Mouse (Mus musculus) kidney, embryonic 15.5 days (tissue): ENCODE data around the gene Smad6. TPM values are rescaled to one million over a fixed set of nuclear protein-coding genes. Genes with fewer than 3 reads are reported as not detected.

ENCODE experiments used
- ATAC-seq: fragments of 200-750 bp; cut with Nextera tagmentation; replicated peaks from 2 replicates; pipeline ENCODE4 v1.8.0; 2017; ENCODE audit warnings: moderate TSS enrichment; ENCODE audit not compliant: low FRiP score
- H3K27ac ChIP-seq: fragments of 300-500 bp; sonication (generic); 2 replicates; pipeline ENCODE4 v1.5.1; 2015; ENCODE audit warnings: mild to moderate bottlenecking, inconsistent platforms
- H3K27me3 ChIP-seq: fragments of 300-500 bp; sonication (generic); 2 replicates; pipeline ENCODE4 v1.6.1; 2015; ENCODE audit warnings: inconsistent platforms
- H3K36me3 ChIP-seq: fragments of 300-500 bp; sonication (generic); 2 replicates; pipeline ENCODE4 v1.6.1; 2015; ENCODE audit warnings: inconsistent platforms
- H3K4me1 ChIP-seq: fragments of 300-500 bp; sonication (generic); 2 replicates; pipeline ENCODE4 v1.6.1; 2015; ENCODE audit warnings: inconsistent platforms
- H3K4me2 ChIP-seq: fragments of 300-500 bp; sonication (generic); 2 replicates; pipeline ENCODE4 v1.6.1; 2015; ENCODE audit warnings: moderate library complexity, mild to moderate bottlenecking, inconsistent platforms
- H3K4me3 ChIP-seq: fragments of 300-500 bp; sonication (generic); replicated peaks from 2 replicates; pipeline ENCODE4 v1.5.1; 2015; ENCODE audit warnings: mild to moderate bottlenecking, inconsistent platforms
- H3K9ac ChIP-seq: fragments of 300-500 bp; sonication (generic); 2 replicates; pipeline ENCODE4 v1.6.1; 2015; ENCODE audit warnings: mild to moderate bottlenecking, inconsistent platforms
- H3K9me3 ChIP-seq: fragments of 300-500 bp; sonication (generic); replicated peaks from 2 replicates; pipeline ENCODE4 v1.6.1; 2016; ENCODE audit warnings: inconsistent platforms
- WGBS: fragments of 180-500 bp; shearing (Covaris S2); methylation state at CpG from one replicate; pipeline ENCODE4 v1.1.7; 2015; ENCODE audit warnings: mixed read lengths; 5-methylcytosine and 5-hydroxymethylcytosine counted together
- polyA plus RNA-seq: library from polyadenylated mRNA; unstranded; fragments of >200 nt; fragmentation: Nextera tagmentation; extraction: Ambion mirVana; gene quantifications from 2 replicates; pipeline ENCODE4 v1.2.1, GENCODE M21; 2015

Smad6 gene
- polyA plus RNA-seq = 10.6 and 12.3 TPM in 2 replicates

DNA sequence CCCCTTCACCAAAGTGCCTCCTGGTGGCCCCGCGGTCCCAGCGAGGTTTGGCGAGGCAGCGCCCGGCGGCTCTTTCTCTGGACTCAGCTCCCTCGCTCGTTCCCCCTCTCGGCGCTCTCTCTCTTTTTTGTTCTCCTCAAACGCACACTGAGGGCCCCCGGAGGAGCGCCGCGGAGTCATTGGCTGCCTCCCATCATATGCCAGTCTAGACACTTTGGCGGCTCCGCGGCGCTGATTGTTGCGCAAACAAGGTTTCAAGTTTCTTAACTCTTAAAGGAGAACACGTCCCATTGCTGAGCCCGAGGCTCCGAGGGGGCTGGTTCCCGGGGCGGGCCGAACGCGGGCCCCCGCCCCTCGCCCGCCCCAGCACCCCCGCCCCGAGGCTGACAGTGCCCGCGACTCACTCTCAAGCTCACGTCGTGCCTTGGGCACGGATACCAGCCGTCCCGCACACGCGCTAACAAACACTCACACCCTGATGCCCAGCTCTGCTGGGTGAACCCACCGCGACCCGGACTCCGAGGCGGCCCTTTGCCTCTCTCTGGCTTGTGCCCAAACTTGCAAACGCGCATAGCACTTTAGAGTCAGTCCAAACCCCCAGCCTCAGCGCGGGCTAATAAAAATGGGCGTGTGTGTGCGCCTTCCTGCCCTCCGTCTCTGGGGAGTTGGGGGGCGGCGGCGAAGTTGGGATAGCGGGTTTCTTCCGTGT lies at the start of gene Smad6:
TSS of gene Smad6 (minus strand) at position 207 of the 709 bp plus-strand sequence.
- peak within 1 kb of the TSS; percentile 93 for H3K4me2 ChIP-seq
- H3K9me3 ChIP-seq = no peaks in the 10 kb centered on the region
- peak within 1 kb of the TSS; percentile 98 for H3K27ac ChIP-seq
- no peaks in the 10 kb centered on the region for H3K27me3 ChIP-seq
- peaks cover 50% of the 10 kb centered on the region for H3K4me1 ChIP-seq
- H3K9ac ChIP-seq = peak within 1 kb of the TSS; percentile 99
- under 1% methylated on average over 60 of the region's 60 CpGs for WGBS
- H3K4me3 ChIP-seq = peak within 1 kb of the TSS; percentile 86
- peak; percentile 73 for ATAC-seq
- H3K36me3 ChIP-seq = no peaks in the 10 kb centered on the region

DNA sequence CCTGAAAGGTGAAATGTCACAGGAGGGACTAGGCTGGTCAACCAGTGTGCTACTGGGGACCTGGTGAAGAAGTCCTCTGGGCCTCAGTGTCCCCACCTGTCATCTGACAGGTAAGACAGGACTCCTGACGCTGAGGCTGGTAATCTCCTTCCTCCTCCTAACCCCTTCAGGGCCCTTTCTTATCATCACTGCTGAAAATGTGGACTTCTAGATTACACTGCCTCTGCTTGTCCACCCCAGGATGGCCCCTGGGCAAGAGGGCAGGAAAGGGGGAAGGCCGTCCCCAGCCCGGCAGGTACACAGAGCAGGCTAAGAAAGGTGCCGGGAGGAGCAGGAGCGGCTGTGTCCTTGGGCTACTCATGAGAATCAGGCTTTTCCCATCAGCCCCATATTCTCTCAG lies 48.8 kb upstream of the Smad6 start:
- Histone ChIP-seq H3K27ac (no peak overlapping the region), H3K9ac (no peak overlapping the region), H3K4me3 (no peak overlapping the region), H3K36me3 (no peaks in the 10 kb centered on the region), H3K4me1 (peaks cover 23% of the 10 kb centered on the region), H3K9me3 (no peaks in the 10 kb centered on the region), H3K4me2 (no peak overlapping the region), H3K27me3 (no peaks in the 10 kb centered on the region)
- ATAC-seq = no peak; the same call in 1 of the 2 replicates
- WGBS = 92% methylated on average over 5 of the region's 5 CpGs

DNA sequence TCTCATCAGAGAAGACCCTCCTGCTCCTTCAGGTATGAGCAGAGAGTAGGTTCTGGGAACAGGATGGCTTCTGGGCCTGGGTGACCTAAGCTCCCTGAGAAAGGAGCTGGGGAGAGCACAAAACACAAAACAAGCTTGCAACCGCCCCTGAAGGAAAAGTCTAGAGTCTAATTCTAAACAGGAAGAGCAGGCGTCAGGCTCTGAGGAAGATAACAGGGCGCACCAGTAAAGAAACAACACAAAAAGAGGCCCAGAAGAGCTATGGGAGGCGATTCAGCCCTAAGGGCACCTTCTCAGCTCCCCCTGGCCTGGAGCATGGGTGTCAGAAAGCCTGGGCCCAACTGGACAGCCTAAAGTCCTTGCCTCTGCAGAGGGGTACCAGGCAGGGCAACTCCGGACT lies 47.3 kb upstream of the Smad6 start:
- 87% methylated on average over 5 of the region's 5 CpGs for WGBS
- Histone ChIP-seq H3K4me2 (no peak overlapping the region), H3K27ac (no peak overlapping the region), H3K4me1 (peaks cover 23% of the 10 kb centered on the region), H3K27me3 (no peaks in the 10 kb centered on the region), H3K9me3 (no peaks in the 10 kb centered on the region), H3K4me3 (no peak overlapping the region), H3K36me3 (no peaks in the 10 kb centered on the region), H3K9ac (no peak overlapping the region)
- ATAC-seq = no peak

DNA sequence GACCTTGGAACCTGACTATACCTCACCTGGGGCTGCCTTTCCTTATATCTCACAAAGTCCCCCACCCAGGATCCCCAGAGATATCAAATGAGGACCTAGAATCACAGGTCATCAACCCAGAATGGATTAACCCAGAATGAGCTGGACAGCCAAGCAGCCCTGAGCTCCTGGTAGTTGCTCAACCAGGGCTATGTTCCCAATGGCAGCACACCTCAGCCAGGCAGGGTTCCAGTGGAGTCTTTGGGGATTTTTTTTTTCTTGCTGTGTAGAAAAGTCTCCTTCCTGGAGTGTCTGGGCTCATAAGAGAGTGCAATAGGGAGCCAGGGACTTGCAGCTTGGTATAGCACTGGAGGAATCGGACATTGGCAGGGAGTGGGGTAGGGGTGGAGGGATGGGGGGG lies 46.7 kb upstream of the Smad6 start:
- H3K9me3 ChIP-seq = no peaks in the 10 kb centered on the region
- H3K4me3 ChIP-seq = no peak overlapping the region
- H3K36me3 ChIP-seq = no peaks in the 10 kb centered on the region
- WGBS = 90% methylated on average over 1 of the region's 1 CpGs
- no peak for ATAC-seq
- H3K4me2 ChIP-seq = no peak overlapping the region
- no peak overlapping the region for H3K9ac ChIP-seq
- H3K4me1 ChIP-seq = peaks cover 23% of the 10 kb centered on the region
- H3K27me3 ChIP-seq = no peaks in the 10 kb centered on the region
- H3K27ac ChIP-seq = no peak overlapping the region

- H3K36me3 ChIP-seq = no peaks in the 10 kb centered on the region
- peak overlapping the region; percentile 92 for H3K27ac ChIP-seq
- no peak overlapping the region for H3K4me2 ChIP-seq
- peaks cover 23% of the 10 kb centered on the region for H3K4me1 ChIP-seq
- no peak for ATAC-seq
- 78% methylated on average over 5 of the region's 5 CpGs for WGBS
- H3K27me3 ChIP-seq = no peaks in the 10 kb centered on the region
- no peak overlapping the region for H3K9ac ChIP-seq
- H3K9me3 ChIP-seq = no peaks in the 10 kb centered on the region
- H3K4me3 ChIP-seq = no peak overlapping the region
These were observed 45.9 kb upstream of the Smad6 start for GRCm38 (mm10) chr9:64067787-64068186.

GRCm38 (mm10) chr9:64060033-64060539 lies 38.2 kb upstream of the Smad6 start:
- Histone ChIP-seq H3K4me1 (peaks cover 31% of the 10 kb centered on the region), H3K4me2 (peak overlapping the region; percentile 60), H3K27ac (peak overlapping the region; percentile 38), H3K9ac (peak overlapping the region; percentile 39), H3K4me3 (peak overlapping the region; percentile 15), H3K36me3 (no peaks in the 10 kb centered on the region), H3K9me3 (no peaks in the 10 kb centered on the region), H3K27me3 (no peaks in the 10 kb centered on the region)
- 2% methylated on average over 30 of the region's 30 CpGs for WGBS
- ATAC-seq = peak; percentile 77

- no peak overlapping the region for H3K9ac ChIP-seq
- peaks cover 38% of the 10 kb centered on the region for H3K4me1 ChIP-seq
- 63% methylated on average over 7 of the region's 7 CpGs for WGBS
- H3K27ac ChIP-seq = no peak overlapping the region
- no peak for ATAC-seq
- no peak overlapping the region for H3K4me3 ChIP-seq
- no peaks in the 10 kb centered on the region for H3K27me3 ChIP-seq
- no peak overlapping the region for H3K4me2 ChIP-seq
- H3K36me3 ChIP-seq = no peaks in the 10 kb centered on the region
- no peaks in the 10 kb centered on the region for H3K9me3 ChIP-seq
These were observed 36.2 kb upstream of the Smad6 start for GRCm38 (mm10) chr9:64057903-64058650.

DNA sequence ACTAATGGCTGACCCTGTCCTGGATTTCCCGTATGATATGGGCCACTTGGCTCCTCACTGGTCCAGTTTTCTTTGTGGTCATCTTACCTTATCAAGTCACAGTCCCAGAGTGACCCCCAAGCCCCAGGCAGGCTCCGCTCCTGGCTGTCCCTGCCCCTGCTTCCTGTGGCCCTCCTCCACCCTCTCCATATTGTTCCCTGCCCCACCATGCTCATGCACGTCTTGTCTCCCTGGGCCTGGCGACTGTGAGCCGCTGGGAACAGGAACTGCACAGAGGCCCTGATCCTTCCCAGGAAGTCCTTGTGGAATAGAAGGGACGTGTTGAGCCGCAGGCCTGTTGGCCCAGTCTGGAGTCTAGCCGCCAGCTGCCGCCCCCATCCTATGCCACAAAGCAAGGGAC lies 33.3 kb upstream of the Smad6 start:
- Histone ChIP-seq H3K4me1 (peaks cover 38% of the 10 kb centered on the region), H3K9ac (no peak overlapping the region), H3K27me3 (no peaks in the 10 kb centered on the region), H3K9me3 (no peaks in the 10 kb centered on the region), H3K36me3 (no peaks in the 10 kb centered on the region), H3K4me2 (no peak overlapping the region), H3K4me3 (no peak overlapping the region), H3K27ac (peak overlapping the region; percentile 27; the same call in 1 of the 2 replicates)
- 62% methylated on average over 9 of the region's 9 CpGs for WGBS
- ATAC-seq = no peak

DNA sequence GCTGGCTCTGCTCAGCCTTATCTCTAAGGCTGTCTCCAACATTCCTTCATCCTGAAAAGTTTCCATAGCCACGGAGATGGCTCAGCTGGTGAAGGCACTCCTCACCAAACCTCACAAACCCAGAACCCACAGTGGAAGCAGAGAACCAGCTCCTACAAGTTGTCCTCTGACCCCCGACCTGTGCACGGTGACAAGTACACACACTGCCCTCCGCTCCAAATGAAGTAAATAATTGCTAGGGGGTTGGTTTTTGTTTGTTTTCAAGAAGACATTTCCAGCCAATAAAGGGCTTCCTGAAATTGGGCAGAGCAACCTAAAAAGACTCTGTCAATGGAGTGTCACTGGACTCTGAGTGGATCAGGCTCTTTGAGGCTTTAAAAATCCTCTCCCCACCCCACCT lies 31.9 kb upstream of the Smad6 start:
- Histone ChIP-seq H3K4me2 (no peak overlapping the region), H3K9ac (no peak overlapping the region), H3K4me1 (peaks cover 40% of the 10 kb centered on the region), H3K4me3 (no peak overlapping the region), H3K36me3 (no peaks in the 10 kb centered on the region), H3K27me3 (no peaks in the 10 kb centered on the region), H3K27ac (no peak overlapping the region), H3K9me3 (no peaks in the 10 kb centered on the region)
- WGBS = 36% methylated on average over 4 of the region's 4 CpGs
- ATAC-seq = no peak

GRCm38 (mm10) chr9:64051241-64051640 lies 29.4 kb upstream of the Smad6 start:
- Histone ChIP-seq H3K27me3 (no peaks in the 10 kb centered on the region), H3K9ac (no peak overlapping the region), H3K27ac (0 out of 2 replicates have a peak overlapping the region, but pooled peaks have one; percentile 87), H3K4me3 (no peak overlapping the region), H3K9me3 (no peaks in the 10 kb centered on the region), H3K36me3 (no peaks in the 10 kb centered on the region), H3K4me2 (no peak overlapping the region), H3K4me1 (peaks cover 33% of the 10 kb centered on the region)
- WGBS = 86% methylated on average over 2 of the region's 2 CpGs
- no peak for ATAC-seq

GRCm38 (mm10) chr9:64050513-64051065 lies 28.7 kb upstream of the Smad6 start:
- peak overlapping the region; percentile 48 for H3K4me3 ChIP-seq
- H3K9ac ChIP-seq = peak overlapping the region; percentile 29
- WGBS = 34% methylated on average over 8 of the region's 8 CpGs

More at GRCm38 (mm10) chr9:64050513-64051065, 28.7 kb upstream of the Smad6 start:
- Histone ChIP-seq H3K36me3 (no peaks in the 10 kb centered on the region), H3K4me2 (peak overlapping the region; percentile 66), H3K4me1 (peaks cover 38% of the 10 kb centered on the region), H3K9me3 (no peaks in the 10 kb centered on the region), H3K27me3 (no peaks in the 10 kb centered on the region), H3K27ac (peak overlapping the region; percentile 87)
- ATAC-seq = no peak
